Mouse (Mus musculus) cortical plate, adult 2 months (tissue): Measurements from ENCODE around the gene Ccdc96. TPM values are rescaled to one million over a fixed set of nuclear protein-coding genes. Genes with fewer than 3 reads are reported as not detected.

Experiments
- H3K27ac ChIP-seq: fragments of 200-500 bp; 2 replicates; pipeline ENCODE4 v1.5.1; 2012; ENCODE audit warnings: low read length, control low read depth, inconsistent platforms; ENCODE audit not compliant: insufficient read depth
- H3K4me1 ChIP-seq: fragments of 200-500 bp; 2 replicates; pipeline ENCODE4 v1.6.1; 2011; ENCODE audit warnings: low read length; ENCODE audit not compliant: control insufficient read depth, insufficient read depth
- H3K4me3 ChIP-seq: fragments of 200-500 bp; 2 replicates; pipeline ENCODE4 v1.5.1; 2011; ENCODE audit warnings: mild to moderate bottlenecking, low read length, control low read depth; ENCODE audit not compliant: insufficient read depth
- CTCF ChIP-seq: fragments of 200-500 bp; IDR thresholded peaks from 2 replicates; pipeline ENCODE4 v1.5.1; 2011; ENCODE audit warnings: mild to moderate bottlenecking, control low read depth, low read length; ENCODE audit not compliant: insufficient read depth; ENCODE audit errors: extremely low read depth
- POLR2A ChIP-seq: fragments of 200-500 bp; IDR thresholded peaks from 2 replicates; pipeline ENCODE4 v1.6.1; 2011; ENCODE audit warnings: mild to moderate bottlenecking, low read length, control low read depth; ENCODE audit not compliant: insufficient read depth; ENCODE audit errors: extremely low read depth
- polyA plus RNA-seq: library from polyadenylated mRNA; depleted of rRNA; stranded (reverse); fragments of >200 nt; gene quantifications from 2 replicates; pipeline ENCODE4 v1.2.3, GENCODE M21; 2012; rRNA removed

Ccdc96 gene
- 0.98 and 1.0 TPM in 2 replicates for polyA plus RNA-seq

DNA sequence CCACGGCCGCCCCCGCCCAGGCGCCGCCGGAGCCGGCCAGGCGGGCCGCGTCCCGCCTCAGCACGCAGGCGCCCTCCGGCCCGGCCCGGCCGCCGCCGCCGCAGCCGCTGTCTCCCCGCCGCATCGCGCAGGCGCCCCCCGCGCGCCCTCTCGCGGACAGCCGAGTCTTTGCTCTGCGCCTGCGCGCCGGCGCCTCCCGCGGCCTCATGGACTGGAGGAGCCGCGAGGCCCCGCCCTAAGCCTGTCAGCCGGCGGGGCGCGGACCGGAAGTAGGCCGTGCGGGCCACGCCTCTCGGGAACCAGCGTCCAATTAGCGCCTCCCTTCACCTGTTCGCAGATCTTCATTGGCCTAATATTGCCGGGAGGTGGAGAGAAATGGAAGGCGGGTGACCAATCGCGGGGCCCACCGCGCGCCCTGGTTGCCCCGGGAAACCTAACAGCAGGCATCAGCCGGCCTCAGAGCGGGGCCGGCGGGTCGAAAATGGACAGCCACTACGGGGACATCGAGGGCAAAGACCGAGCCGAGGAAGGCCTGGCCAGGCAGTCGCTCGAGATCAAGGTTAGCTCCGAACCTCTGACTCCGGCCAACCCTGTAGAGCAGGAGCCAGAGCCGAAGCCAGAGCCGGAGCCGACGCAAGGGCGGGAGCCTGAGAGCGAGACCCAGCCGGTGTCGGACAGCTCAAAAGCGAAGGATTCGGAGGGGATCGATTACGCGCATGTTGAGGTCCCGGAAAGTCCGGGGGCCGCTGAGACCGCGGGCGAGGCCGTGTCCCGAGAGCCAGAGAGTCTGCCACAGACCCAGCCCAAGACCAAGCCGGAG is at the start of gene Ccdc96, which contains the start of gene Tada2b:
Ccdc96 (plus strand) TSS at position 418 of the 820 bp plus-strand sequence.
Tada2b (minus strand) TSS at position 115 of the 820 bp plus-strand sequence.
- Histone ChIP-seq H3K4me3 (peak within 1 kb of the TSS; percentile 99), H3K27ac (no peak within 1 kb of the TSS), H3K4me1 (peaks cover 17% of the 10 kb centered on the region)
- TF ChIP-seq CTCF (no peak), POLR2A (peak; percentile 26; the same call in 1 of the 2 replicates)

DNA sequence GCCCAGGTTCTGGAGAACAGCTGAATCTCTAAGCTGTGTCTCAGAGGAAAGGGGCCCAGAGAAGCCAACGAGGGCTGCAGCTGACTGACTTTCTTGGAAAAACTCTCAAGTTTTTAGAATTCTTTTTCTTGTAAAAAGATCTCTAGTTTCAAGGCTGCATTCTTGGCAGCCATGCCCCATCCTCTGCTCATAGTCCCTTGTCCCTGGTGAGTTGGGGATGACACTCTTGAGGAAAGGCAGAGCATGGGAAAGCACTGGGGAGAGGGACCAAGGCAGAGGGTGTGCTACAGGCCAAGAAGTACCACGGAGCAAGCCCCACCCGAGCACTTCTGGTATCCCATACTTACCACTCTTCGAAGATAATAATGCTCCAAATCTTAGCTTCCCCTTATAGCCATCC is 47.5 kb upstream of the Ccdc96 start:
- H3K4me1 ChIP-seq, result no peaks in the 10 kb centered on the region
- TF ChIP-seq POLR2A (no peak), CTCF (no peak)
- H3K27ac ChIP-seq, result no peak overlapping the region
- H3K4me3 ChIP-seq, result no peak overlapping the region

DNA sequence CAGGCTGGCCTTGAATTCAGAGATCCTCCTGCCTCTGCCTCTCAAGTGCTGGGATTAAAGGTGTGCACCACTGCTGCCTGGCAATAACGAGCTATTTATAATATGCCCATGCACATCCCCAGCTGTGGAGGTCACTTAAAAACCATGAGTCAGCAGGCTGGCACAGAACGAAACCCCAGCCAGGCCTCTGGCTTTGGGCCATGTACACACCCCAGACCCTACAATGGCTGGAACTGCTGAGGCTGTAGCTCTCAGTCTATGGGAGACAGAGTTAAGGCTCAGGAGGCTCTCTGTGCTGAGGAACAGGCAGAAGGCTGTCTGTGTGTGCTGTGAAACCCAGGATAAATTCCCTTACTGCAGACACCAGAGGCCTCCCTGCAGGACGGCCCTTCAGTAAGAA is 43.6 kb upstream of the Ccdc96 start:
- H3K4me3 ChIP-seq, result no peak overlapping the region
- no peaks in the 10 kb centered on the region for H3K4me1 ChIP-seq
- no peak overlapping the region for H3K27ac ChIP-seq
- no peak for TF ChIP-seq POLR2A
- TF ChIP-seq CTCF, result no peak

DNA sequence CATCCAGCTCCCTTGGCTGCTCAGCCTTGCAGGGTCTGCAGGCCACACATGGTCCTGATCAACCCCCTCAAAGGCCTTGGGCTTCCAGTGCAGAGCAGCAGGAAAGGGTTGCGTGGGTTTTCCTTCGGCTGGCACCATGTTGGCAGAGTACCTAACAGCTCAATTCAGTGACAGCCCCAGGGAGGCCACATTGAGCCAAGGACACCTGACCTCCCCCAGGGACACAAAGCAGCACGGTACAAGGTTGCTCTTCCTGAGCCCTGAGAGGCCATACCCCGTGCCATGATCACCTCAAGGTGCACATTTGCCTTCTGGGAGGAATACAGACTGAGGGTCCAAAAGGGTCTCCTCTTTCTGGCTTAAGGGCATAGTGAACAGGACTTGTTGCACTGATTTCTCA is 39.8 kb upstream of the Ccdc96 start:
- Histone ChIP-seq H3K4me3 (no peak overlapping the region), H3K4me1 (no peaks in the 10 kb centered on the region), H3K27ac (no peak overlapping the region)
- TF ChIP-seq CTCF, result no peak

DNA sequence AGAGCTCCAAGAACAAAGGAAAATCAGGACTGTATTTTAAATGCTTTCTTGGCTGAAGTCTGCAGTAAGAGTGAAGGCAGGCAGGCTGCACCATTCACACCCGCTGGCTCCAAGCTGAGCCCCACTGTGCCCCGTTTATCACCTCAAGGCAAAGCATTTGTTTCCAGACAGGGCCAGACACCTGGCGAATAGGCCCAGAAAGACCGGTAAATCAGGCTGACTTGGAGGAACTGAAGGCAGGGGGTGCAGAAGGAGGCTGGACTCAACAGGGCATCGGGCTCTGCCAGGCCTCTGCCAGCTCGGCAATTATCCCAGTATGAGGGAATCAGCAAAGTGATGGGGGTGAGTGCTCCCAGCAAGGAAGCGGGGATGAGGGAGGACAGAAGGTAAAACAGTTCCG is 39.4 kb upstream of the Ccdc96 start:
- TF ChIP-seq CTCF, result no peak
- TF ChIP-seq POLR2A, result no peak

DNA sequence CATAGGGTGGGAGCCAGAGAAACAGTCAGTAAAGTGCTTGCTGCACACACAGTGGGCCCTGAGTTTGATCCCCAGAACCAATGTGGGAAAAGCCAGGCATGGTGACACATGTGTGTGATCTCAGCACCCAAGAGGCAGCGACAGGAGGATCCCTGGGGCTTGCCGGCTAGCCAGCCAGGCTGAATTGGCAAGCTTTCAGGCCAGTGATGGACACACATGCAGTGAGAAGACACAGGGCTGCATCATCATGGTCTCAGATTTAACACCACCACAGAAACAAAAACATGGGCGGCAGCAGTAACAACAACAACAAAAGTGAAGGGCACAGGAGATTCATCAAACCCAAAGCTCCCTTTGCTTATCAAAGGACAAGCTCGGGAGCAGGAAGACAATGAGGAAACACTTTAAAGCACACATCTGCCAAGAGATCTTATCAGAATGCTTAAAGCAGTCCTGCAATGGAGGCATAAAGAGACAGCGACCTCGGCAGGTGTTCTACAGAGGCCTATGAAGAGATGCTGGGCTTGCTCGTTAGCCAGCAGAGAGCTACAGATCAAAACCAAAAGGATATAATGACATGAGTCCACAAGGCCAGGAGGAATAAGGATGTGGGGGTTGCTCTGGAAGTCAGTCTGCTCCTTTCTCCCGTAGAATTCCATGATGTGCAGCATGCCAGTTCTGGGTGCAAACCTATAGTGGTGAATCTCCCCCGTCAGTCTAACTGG is 38.1 kb upstream of the Ccdc96 start:
- TF ChIP-seq CTCF, result no peak
- TF ChIP-seq POLR2A, result no peak
- no peak overlapping the region for H3K27ac ChIP-seq
- H3K4me1 ChIP-seq, result no peaks in the 10 kb centered on the region
- H3K4me3 ChIP-seq, result no peak overlapping the region

More for the DNA sequence above, 39.4 kb upstream of the Ccdc96 start:
- Histone ChIP-seq H3K27ac (no peak overlapping the region), H3K4me3 (no peak overlapping the region), H3K4me1 (no peaks in the 10 kb centered on the region)

DNA sequence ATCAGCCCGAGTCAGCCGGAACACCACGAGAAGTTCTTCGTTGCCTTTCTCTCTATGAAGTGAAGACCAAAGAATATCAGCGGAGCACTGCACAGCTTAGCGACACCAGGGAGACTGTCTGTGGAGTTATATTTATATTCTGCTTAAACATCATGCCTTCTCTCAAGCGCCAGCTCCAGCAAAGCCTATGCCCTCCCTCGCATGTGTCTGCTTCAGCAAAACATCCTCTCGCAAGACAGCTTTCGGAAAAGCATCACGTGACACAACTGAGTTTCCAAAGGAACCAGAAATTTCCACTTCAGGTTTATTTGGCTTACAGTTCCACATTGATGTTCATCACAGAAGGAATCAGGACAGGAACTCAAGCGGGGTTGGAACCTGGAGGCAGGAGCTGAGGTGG is 36.5 kb upstream of the Ccdc96 start:
- H3K4me1 ChIP-seq, result no peaks in the 10 kb centered on the region
- no peak for TF ChIP-seq CTCF
- TF ChIP-seq POLR2A, result no peak
- no peak overlapping the region for H3K27ac ChIP-seq
- no peak overlapping the region for H3K4me3 ChIP-seq

DNA sequence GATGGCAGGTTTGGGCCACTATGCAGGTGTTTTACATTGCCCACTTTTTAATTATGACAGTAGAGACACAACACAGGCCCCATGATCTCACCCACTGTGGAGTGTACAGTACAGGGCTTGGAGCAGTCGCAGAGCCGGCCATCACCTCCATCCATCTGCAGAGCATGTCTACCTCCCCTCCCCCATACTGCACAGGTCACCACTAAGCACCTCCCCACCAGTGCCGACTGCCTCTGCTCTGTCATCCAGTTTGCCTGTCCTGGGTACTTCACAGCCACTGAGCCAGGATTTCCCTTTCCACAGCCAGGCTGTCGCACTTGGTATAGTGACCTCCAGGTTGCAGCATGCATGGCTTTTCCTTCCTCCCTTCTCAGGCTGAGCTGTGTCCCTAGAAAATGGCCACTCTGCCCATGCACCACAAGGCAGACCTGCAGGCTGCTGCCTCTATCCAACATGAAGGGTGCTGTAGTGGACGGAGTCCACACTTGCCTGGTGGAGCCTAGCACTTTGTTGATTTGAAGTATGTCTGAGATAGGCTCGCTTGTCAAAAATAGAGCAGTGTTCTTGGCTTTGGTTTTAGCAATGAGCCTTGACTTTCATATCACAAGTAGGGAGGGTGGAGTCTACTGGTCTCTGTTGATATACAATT is 34.6 kb upstream of the Ccdc96 start:
- Histone ChIP-seq H3K27ac (no peak overlapping the region), H3K4me1 (no peaks in the 10 kb centered on the region), H3K4me3 (no peak overlapping the region)
- TF ChIP-seq CTCF, result no peak
- no peak for TF ChIP-seq POLR2A

DNA sequence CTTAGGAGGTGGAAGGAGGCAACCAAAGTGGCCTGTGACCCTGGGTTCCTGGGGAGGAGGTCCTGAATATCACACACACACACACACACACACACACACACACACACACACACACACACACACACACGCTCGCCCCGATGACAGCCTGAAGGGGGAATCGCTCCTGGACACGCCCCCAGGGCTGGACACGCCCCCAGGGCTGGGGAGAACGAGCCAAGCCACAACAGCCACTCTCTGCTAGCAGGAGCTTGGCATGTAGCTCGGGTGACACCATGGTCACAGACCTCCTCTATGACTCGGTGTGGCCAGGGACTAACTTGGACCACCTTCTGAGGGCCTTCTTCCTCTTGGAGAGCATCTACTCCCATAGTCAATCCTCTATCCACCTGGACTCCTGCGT is 33.3 kb upstream of the Ccdc96 start:
- TF ChIP-seq CTCF, result no peak
- no peak for TF ChIP-seq POLR2A
- H3K4me1 ChIP-seq, result no peaks in the 10 kb centered on the region
- H3K27ac ChIP-seq, result no peak overlapping the region
- H3K4me3 ChIP-seq, result no peak overlapping the region
